Mouse (Mus musculus): ENCODE results near the gene Cnot11. TPM values are rescaled to one million over a fixed set of nuclear protein-coding genes. Genes with fewer than 3 reads are reported as not detected.

Cnot11 gene
- polyA plus RNA-seq (2012): 111 and 146 TPM in 2 replicates

- TF ChIP-seq GATA1 (IDR thresholded peaks at IDR 0.05; ENCODE audit: low read length): no peak
These were observed at the start of gene Cnot11 for GRCm38 (mm10) chr1:39534831-39535230. Gene Cnot11, plus strand, starts transcription at chr1:39534992.

- no peak for TF ChIP-seq GATA1 (IDR thresholded peaks at IDR 0.05; ENCODE audit: low read length)
These were observed 47.4 kb upstream of the Cnot11 start for GRCm38 (mm10) chr1:39487370-39487769.

- TF ChIP-seq GATA1 (IDR thresholded peaks at IDR 0.05; ENCODE audit: low read length): no peak
These were observed 41.6 kb upstream of the Cnot11 start for GRCm38 (mm10) chr1:39493165-39493564.

GRCm38 (mm10) chr1:39493664-39494063 lies 41.1 kb upstream of the Cnot11 start:
- TF ChIP-seq GATA1 (IDR thresholded peaks at IDR 0.05; ENCODE audit: low read length): no peak

- no peak for TF ChIP-seq GATA1 (IDR thresholded peaks at IDR 0.05; ENCODE audit: low read length)
These were observed 37.8 kb upstream of the Cnot11 start for GRCm38 (mm10) chr1:39496995-39497394.

GRCm38 (mm10) chr1:39497748-39498147 lies 37.0 kb upstream of the Cnot11 start:
- no peak for TF ChIP-seq GATA1 (IDR thresholded peaks at IDR 0.05; ENCODE audit: low read length)

- TF ChIP-seq GATA1 (IDR thresholded peaks at IDR 0.05; ENCODE audit: low read length): no peak
These were observed 35.3 kb upstream of the Cnot11 start for GRCm38 (mm10) chr1:39499485-39499941.

- no peak for TF ChIP-seq GATA1 (IDR thresholded peaks at IDR 0.05; ENCODE audit: low read length)
These were observed 31.8 kb upstream of the Cnot11 start for GRCm38 (mm10) chr1:39502817-39503633.

- TF ChIP-seq GATA1 (IDR thresholded peaks at IDR 0.05; ENCODE audit: low read length): no peak
These were observed 30.5 kb upstream of the Cnot11 start for GRCm38 (mm10) chr1:39504261-39504660.

- no peak for TF ChIP-seq GATA1 (IDR thresholded peaks at IDR 0.05; ENCODE audit: low read length)
These were observed 29.2 kb upstream of the Cnot11 start for GRCm38 (mm10) chr1:39505600-39505999.

GRCm38 (mm10) chr1:39511775-39512174 lies 23.0 kb upstream of the Cnot11 start:
- TF ChIP-seq GATA1 (IDR thresholded peaks at IDR 0.05; ENCODE audit: low read length): no peak

GRCm38 (mm10) chr1:39512183-39512582 lies 22.6 kb upstream of the Cnot11 start:
- no peak for TF ChIP-seq GATA1 (IDR thresholded peaks at IDR 0.05; ENCODE audit: low read length)

GRCm38 (mm10) chr1:39515303-39515991 lies 19.3 kb upstream of the Cnot11 start:
- no peak for TF ChIP-seq GATA1 (IDR thresholded peaks at IDR 0.05; ENCODE audit: low read length)

- TF ChIP-seq GATA1 (IDR thresholded peaks at IDR 0.05; ENCODE audit: low read length): no peak
These were observed 13.5 kb upstream of the Cnot11 start for GRCm38 (mm10) chr1:39521326-39521725.

- no peak for TF ChIP-seq GATA1 (IDR thresholded peaks at IDR 0.05; ENCODE audit: low read length)
These were observed 12.3 kb upstream of the Cnot11 start for GRCm38 (mm10) chr1:39522519-39522918.

- TF ChIP-seq GATA1 (IDR thresholded peaks at IDR 0.05; ENCODE audit: low read length): no peak
These were observed 9.0 kb upstream of the Cnot11 start for GRCm38 (mm10) chr1:39525763-39526162.
